Mouse (Mus musculus): Measurements from ENCODE around the gene Ddx55. TPM values are rescaled to one million over a fixed set of nuclear protein-coding genes. Genes with fewer than 3 reads are reported as not detected.
A peak's percentile ranks its signal among the peaks of the same experiment; 100 is the strongest.
"Not testable (repeated sequence)": the region's sequence is repeated elsewhere in the genome, so short reads cannot be mapped to it uniquely, and the experiment has no call there.

Ddx55 gene
- polyA plus RNA-seq, 1 experiment from 2014 or later: 11.2 TPM

GRCm38 (mm10) chr5:124598224-124599174, 45.8 kb downstream of the Ddx55 start:
- Histone ChIP-seq H3K36me3 (ENCODE audit: control insufficient read depth, insufficient read depth, low read length) (peaks cover 5% of the 10 kb centered on the region), H3K4me2 (ENCODE audit: low read depth, low read length) (peak overlapping the region; percentile 93), H3K4me1 (replicated peaks; ENCODE audit: control insufficient read depth, insufficient read depth, low read length) (peaks cover 7% of the 10 kb centered on the region; the same call in 1 of the 2 replicates), H3K27me3 (ENCODE audit: control insufficient read depth, insufficient read depth, low read depth, low read length) (no peaks in the 10 kb centered on the region), H3K9me3 (ENCODE audit: control insufficient read depth, low read length) (no peaks in the 10 kb centered on the region), H3K27ac (ENCODE audit: low read length) (no peak overlapping the region; the same call in 1 of the 2 replicates), H3K9ac (ENCODE audit: low read length) (peak overlapping the region; percentile 80), H3K4me3 (ENCODE audit: low read length) (peak overlapping the region; percentile 90)
- peak; percentile 100 for ATAC-seq (ENCODE audit: low read depth)
- WGBS: 6% methylated on average over 30 of the region's 30 CpGs

- not testable (repeated sequence) for H3K27me3 ChIP-seq (ENCODE audit: control insufficient read depth, insufficient read depth, low read depth, low read length); H3K36me3 ChIP-seq (ENCODE audit: control insufficient read depth, insufficient read depth, low read length); H3K27ac ChIP-seq (ENCODE audit: low read length); H3K4me1 ChIP-seq (replicated peaks; ENCODE audit: control insufficient read depth, insufficient read depth, low read length); H3K9ac ChIP-seq (ENCODE audit: low read length); H3K4me2 ChIP-seq (ENCODE audit: low read depth, low read length); H3K9me3 ChIP-seq (ENCODE audit: control insufficient read depth, low read length); H3K4me3 ChIP-seq (ENCODE audit: low read length); ATAC-seq (ENCODE audit: low read depth)
- WGBS: 45% methylated on average over 8 of the region's 8 CpGs
These were observed 47.1 kb downstream of the Ddx55 start for GRCm38 (mm10) chr5:124599726-124600125.

GRCm38 (mm10) chr5:124602349-124602748, 49.7 kb downstream of the Ddx55 start:
- Histone ChIP-seq H3K27ac (ENCODE audit: low read length) (no peak overlapping the region), H3K27me3 (ENCODE audit: control insufficient read depth, insufficient read depth, low read depth, low read length) (no peaks in the 10 kb centered on the region), H3K4me3 (ENCODE audit: low read length) (no peak overlapping the region), H3K4me1 (replicated peaks; ENCODE audit: control insufficient read depth, insufficient read depth, low read length) (peaks cover 7% of the 10 kb centered on the region; the same call in 1 of the 2 replicates), H3K36me3 (ENCODE audit: control insufficient read depth, insufficient read depth, low read length) (no peaks in the 10 kb centered on the region; the same call in 1 of the 2 replicates), H3K9ac (ENCODE audit: low read length) (no peak overlapping the region), H3K4me2 (ENCODE audit: low read depth, low read length) (no peak overlapping the region), H3K9me3 (ENCODE audit: control insufficient read depth, low read length) (no peaks in the 10 kb centered on the region)
- WGBS: 71% methylated on average over 5 of the region's 5 CpGs
- no peak for ATAC-seq (ENCODE audit: low read depth)

- no peak for ATAC-seq (ENCODE audit: low read depth)
- no peak overlapping the region for H3K9ac ChIP-seq (ENCODE audit: low read length)
- peaks cover under 1% of the 10 kb centered on the region; the same call in 1 of the 2 replicates for H3K4me1 ChIP-seq (replicated peaks; ENCODE audit: control insufficient read depth, insufficient read depth, low read length)
- no peak overlapping the region for H3K4me3 ChIP-seq (ENCODE audit: low read length)
- H3K27ac ChIP-seq (ENCODE audit: low read length): no peak overlapping the region
- 79% methylated on average over 4 of the region's 4 CpGs for WGBS
- H3K9me3 ChIP-seq (ENCODE audit: control insufficient read depth, low read length): no peaks in the 10 kb centered on the region
- no peaks in the 10 kb centered on the region; the same call in 1 of the 2 replicates for H3K36me3 ChIP-seq (ENCODE audit: control insufficient read depth, insufficient read depth, low read length)
- H3K4me2 ChIP-seq (ENCODE audit: low read depth, low read length): no peak overlapping the region
- H3K27me3 ChIP-seq (ENCODE audit: control insufficient read depth, insufficient read depth, low read depth, low read length): no peaks in the 10 kb centered on the region
These were observed 51.6 kb downstream of the Ddx55 start for GRCm38 (mm10) chr5:124604296-124604695.

- H3K4me1 ChIP-seq (replicated peaks; ENCODE audit: control insufficient read depth, insufficient read depth, low read length): no peaks in the 10 kb centered on the region
- no peaks in the 10 kb centered on the region for H3K27me3 ChIP-seq (ENCODE audit: control insufficient read depth, insufficient read depth, low read depth, low read length)
- 81% methylated on average over 17 of the region's 17 CpGs for WGBS
- H3K9ac ChIP-seq (ENCODE audit: low read length): no peak overlapping the region
- no peak overlapping the region for H3K4me3 ChIP-seq (ENCODE audit: low read length)
- no peak overlapping the region for H3K27ac ChIP-seq (ENCODE audit: low read length)
- H3K9me3 ChIP-seq (ENCODE audit: control insufficient read depth, low read length): no peaks in the 10 kb centered on the region
- H3K36me3 ChIP-seq (ENCODE audit: control insufficient read depth, insufficient read depth, low read length): no peaks in the 10 kb centered on the region; the same call in 1 of the 2 replicates
- H3K4me2 ChIP-seq (ENCODE audit: low read depth, low read length): no peak overlapping the region
- ATAC-seq (ENCODE audit: low read depth): no peak
These were observed 52.5 kb downstream of the Ddx55 start for GRCm38 (mm10) chr5:124605041-124605622.

GRCm38 (mm10) chr5:124610965-124611364, 58.3 kb downstream of the Ddx55 start:
- Histone ChIP-seq H3K4me1 (replicated peaks; ENCODE audit: control insufficient read depth, insufficient read depth, low read length) (no peaks in the 10 kb centered on the region), H3K27me3 (ENCODE audit: control insufficient read depth, insufficient read depth, low read depth, low read length) (no peaks in the 10 kb centered on the region), H3K4me3 (ENCODE audit: low read length) (no peak overlapping the region), H3K9ac (ENCODE audit: low read length) (no peak overlapping the region), H3K4me2 (ENCODE audit: low read depth, low read length) (no peak overlapping the region), H3K36me3 (ENCODE audit: control insufficient read depth, insufficient read depth, low read length) (no peaks in the 10 kb centered on the region), H3K27ac (ENCODE audit: low read length) (no peak overlapping the region), H3K9me3 (ENCODE audit: control insufficient read depth, low read length) (no peaks in the 10 kb centered on the region)
- no peak for ATAC-seq (ENCODE audit: low read depth)
- 76% methylated on average over 10 of the region's 10 CpGs for WGBS

GRCm38 (mm10) chr5:124614709-124615108, 62.0 kb downstream of the Ddx55 start:
- H3K4me1 ChIP-seq (replicated peaks; ENCODE audit: control insufficient read depth, insufficient read depth, low read length): no peaks in the 10 kb centered on the region
- no peak overlapping the region for H3K9ac ChIP-seq (ENCODE audit: low read length)
- no peak overlapping the region for H3K4me2 ChIP-seq (ENCODE audit: low read depth, low read length)
- H3K36me3 ChIP-seq (ENCODE audit: control insufficient read depth, insufficient read depth, low read length): peaks cover 2% of the 10 kb centered on the region; the same call in 1 of the 2 replicates
- peak overlapping the region; percentile 63 for H3K27ac ChIP-seq (ENCODE audit: low read length)
- peak; percentile 61 for ATAC-seq (ENCODE audit: low read depth)
- H3K9me3 ChIP-seq (ENCODE audit: control insufficient read depth, low read length): no peaks in the 10 kb centered on the region
- H3K4me3 ChIP-seq (ENCODE audit: low read length): no peak overlapping the region
- WGBS: 78% methylated on average over 11 of the region's 11 CpGs
- H3K27me3 ChIP-seq (ENCODE audit: control insufficient read depth, insufficient read depth, low read depth, low read length): no peaks in the 10 kb centered on the region

- Histone ChIP-seq H3K4me1 (replicated peaks; ENCODE audit: control insufficient read depth, insufficient read depth, low read length) (no peaks in the 10 kb centered on the region), H3K27me3 (ENCODE audit: control insufficient read depth, insufficient read depth, low read depth, low read length) (no peaks in the 10 kb centered on the region), H3K4me3 (ENCODE audit: low read length) (no peak overlapping the region), H3K36me3 (ENCODE audit: control insufficient read depth, insufficient read depth, low read length) (peaks cover 2% of the 10 kb centered on the region; the same call in 1 of the 2 replicates), H3K9me3 (ENCODE audit: control insufficient read depth, low read length) (no peaks in the 10 kb centered on the region), H3K27ac (ENCODE audit: low read length) (no peak overlapping the region), H3K9ac (ENCODE audit: low read length) (no peak overlapping the region), H3K4me2 (ENCODE audit: low read depth, low read length) (no peak overlapping the region)
- no peak for ATAC-seq (ENCODE audit: low read depth)
- WGBS: 74% methylated on average over 10 of the region's 10 CpGs
These were observed 66.0 kb downstream of the Ddx55 start for GRCm38 (mm10) chr5:124618711-124619110.

All from lung, embryonic 16.5 days (tissue).